Mouse (Mus musculus): ENCODE results near the gene Snn. TPM values are rescaled to one million over a fixed set of nuclear protein-coding genes. Genes with fewer than 3 reads are reported as not detected.

Snn gene
- polyA plus RNA-seq, 1 experiment from 2014 or later: 63.2 TPM

DNA sequence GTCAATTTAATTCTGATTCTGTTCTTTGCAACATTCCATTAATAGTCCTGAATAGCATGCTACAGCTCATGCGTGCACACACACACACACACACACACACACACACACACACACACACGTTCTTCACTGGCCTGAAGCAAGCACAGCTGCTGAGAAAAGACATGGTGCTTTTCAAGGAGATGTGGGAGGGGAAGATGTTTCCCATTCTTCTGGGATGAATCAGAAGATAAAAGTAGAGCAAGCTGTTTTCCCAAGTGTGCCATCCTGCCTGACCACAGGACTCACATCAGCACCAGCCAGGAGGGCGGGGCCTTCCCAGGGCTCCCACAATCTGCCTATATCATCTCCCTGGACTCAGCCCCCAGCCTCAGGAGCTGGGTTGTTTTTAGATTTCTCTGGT, 35.9 kb upstream of the Snn start:
- no peaks in the 10 kb centered on the region for H3K27me3 ChIP-seq
- peaks cover 9% of the 10 kb centered on the region for H3K4me1 ChIP-seq
- 72% methylated on average over 3 of the region's 3 CpGs for WGBS
- no peak overlapping the region for H3K4me3 ChIP-seq
- ATAC-seq (ENCODE audit: insufficient number of reproducible peaks, insufficient read depth, low FRiP score, low TSS enrichment): no peak
- H3K36me3 ChIP-seq: no peaks in the 10 kb centered on the region
- H3K9ac ChIP-seq: no peak overlapping the region
- H3K27ac ChIP-seq: no peak overlapping the region
- no peaks in the 10 kb centered on the region for H3K9me3 ChIP-seq
- H3K4me2 ChIP-seq (replicated peaks): no peak overlapping the region

DNA sequence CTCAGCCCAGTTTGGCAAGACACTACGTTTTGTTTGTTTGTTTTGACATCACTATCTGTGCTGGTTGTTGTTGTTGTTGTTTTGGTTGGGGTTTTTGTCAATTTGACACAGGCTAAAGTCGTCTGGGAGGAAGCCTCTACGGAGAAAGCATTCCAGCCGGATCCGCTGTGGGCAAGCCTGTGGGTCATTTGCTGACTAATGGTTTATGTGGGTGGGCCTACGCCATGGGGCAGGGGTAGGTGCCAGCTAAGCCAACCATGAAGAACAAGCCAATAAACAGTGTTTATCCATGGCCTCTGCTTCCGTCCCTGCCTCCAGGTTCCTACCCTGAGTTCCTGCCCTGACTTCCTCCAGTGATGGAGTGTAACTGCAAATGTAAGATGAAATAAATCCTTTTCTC, 32.5 kb upstream of the Snn start:
- Histone ChIP-seq H3K4me3 (no peak overlapping the region), H3K9ac (no peak overlapping the region), H3K36me3 (no peaks in the 10 kb centered on the region), H3K27me3 (no peaks in the 10 kb centered on the region), H3K27ac (no peak overlapping the region), H3K9me3 (no peaks in the 10 kb centered on the region), H3K4me2 (replicated peaks) (no peak overlapping the region), H3K4me1 (no peaks in the 10 kb centered on the region)
- no peak for ATAC-seq (ENCODE audit: insufficient number of reproducible peaks, insufficient read depth, low FRiP score, low TSS enrichment)
- WGBS: 79% methylated on average over 7 of the region's 7 CpGs

DNA sequence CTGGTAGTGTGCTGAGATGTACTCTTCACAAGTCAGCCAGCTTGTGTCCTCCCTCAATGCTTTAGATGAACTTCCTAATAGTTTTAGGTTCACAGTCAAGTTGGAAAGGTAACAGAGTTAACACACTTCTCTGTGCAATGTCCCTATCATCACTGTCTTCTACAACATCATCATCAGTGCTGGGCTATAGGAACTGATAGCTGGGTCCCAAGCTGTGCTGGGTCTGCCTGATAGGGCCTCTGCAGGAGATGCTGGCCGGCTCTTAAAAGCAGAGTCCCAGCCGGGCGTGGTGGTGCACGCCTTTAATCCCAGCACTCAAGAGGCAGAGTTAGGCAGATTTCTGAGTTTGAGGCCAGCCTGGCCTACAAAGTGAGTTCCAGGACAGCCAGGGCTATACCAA, 29.9 kb upstream of the Snn start:
- WGBS: 77% methylated on average over 4 of the region's 4 CpGs
- Histone ChIP-seq H3K27ac (no peak overlapping the region), H3K4me2 (replicated peaks) (no peak overlapping the region), H3K27me3 (no peaks in the 10 kb centered on the region), H3K4me3 (no peak overlapping the region), H3K9ac (no peak overlapping the region), H3K4me1 (no peaks in the 10 kb centered on the region), H3K36me3 (no peaks in the 10 kb centered on the region), H3K9me3 (no peaks in the 10 kb centered on the region)
- ATAC-seq (ENCODE audit: insufficient number of reproducible peaks, insufficient read depth, low FRiP score, low TSS enrichment): no peak

DNA sequence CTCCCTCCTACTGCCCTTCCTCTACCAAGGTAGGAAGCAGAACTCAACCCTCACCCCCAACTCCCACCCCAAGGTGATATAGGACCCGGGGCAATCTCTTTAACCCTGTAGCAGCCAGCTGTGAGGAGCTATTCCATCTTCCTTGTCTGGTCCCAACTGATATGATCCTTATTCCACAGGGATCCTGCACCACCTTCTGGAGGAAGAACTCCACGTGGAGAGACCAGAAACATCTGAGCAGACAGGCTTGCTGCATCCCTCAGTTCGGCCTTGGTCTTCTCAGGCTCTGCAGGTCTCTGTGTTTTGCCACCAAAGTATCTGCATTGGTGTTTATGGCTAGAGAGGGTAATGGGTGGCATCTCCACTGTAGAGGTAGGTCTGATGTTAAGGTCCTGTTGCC, 29.4 kb upstream of the Snn start:
- H3K27ac ChIP-seq: no peak overlapping the region
- no peak overlapping the region for H3K9ac ChIP-seq
- no peak for ATAC-seq (ENCODE audit: insufficient number of reproducible peaks, insufficient read depth, low FRiP score, low TSS enrichment)
- H3K4me3 ChIP-seq: no peak overlapping the region
- no peak overlapping the region for H3K4me2 ChIP-seq (replicated peaks)
- H3K36me3 ChIP-seq: no peaks in the 10 kb centered on the region
- H3K9me3 ChIP-seq: no peaks in the 10 kb centered on the region
- no peaks in the 10 kb centered on the region for H3K27me3 ChIP-seq
- WGBS: 63% methylated on average over 3 of the region's 3 CpGs
- H3K4me1 ChIP-seq: no peaks in the 10 kb centered on the region

DNA sequence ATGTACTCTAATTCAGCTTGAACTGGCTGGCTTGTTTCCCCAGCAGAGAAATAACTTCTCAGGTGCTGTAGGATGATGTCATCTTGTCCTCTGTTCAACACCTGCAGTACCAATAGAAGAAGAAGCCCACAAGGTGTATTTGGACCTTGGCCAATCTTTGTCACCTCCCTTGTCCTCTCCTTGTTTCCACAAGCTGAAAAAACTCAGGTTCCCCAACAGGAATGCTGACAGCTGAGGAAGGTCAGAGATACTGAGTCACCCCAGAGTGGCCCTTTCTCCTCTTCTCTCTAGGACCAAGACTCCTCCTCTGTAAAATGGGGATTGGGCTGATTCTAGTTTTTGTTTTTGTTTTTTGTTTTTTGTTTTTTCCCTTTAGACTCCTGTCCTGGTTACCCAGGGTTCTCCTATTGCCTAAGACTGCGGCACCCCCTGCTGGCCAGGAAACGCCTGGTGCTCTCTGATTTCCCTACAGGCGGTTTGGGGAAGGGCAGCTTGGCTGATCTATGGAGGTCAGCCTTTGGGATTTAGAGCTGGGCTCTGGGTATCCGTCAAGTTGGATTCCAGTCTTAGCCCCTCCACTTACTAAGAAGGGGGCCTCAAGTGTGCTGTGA, 26.4 kb upstream of the Snn start:
- Histone ChIP-seq H3K9me3 (no peaks in the 10 kb centered on the region), H3K4me2 (replicated peaks) (no peak overlapping the region), H3K4me3 (no peak overlapping the region), H3K27ac (no peak overlapping the region), H3K4me1 (no peaks in the 10 kb centered on the region), H3K36me3 (no peaks in the 10 kb centered on the region), H3K9ac (no peak overlapping the region), H3K27me3 (no peaks in the 10 kb centered on the region)
- no peak for ATAC-seq (ENCODE audit: insufficient number of reproducible peaks, insufficient read depth, low FRiP score, low TSS enrichment)
- WGBS: 2% methylated on average over 4 of the region's 4 CpGs

DNA sequence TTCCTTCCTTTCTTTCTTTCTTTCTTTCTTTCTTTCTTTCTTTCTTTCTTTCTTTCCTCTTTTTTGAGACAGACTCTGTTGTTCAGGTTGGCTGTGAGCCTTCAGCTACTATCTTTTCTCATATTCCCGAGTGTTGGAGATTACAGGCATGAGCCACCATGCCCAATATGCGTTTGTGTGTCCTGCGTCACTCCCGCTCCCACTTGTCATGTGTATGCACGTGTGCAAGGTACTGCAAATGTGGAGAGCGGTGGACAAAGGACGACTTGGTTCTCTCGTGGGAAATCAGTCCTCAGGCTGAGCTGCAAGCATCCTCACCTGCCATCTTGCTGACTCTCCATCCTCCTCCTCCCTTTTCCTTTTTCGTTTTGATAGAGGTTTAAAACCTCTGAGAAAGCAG, 25.5 kb upstream of the Snn start:
- no peak overlapping the region for H3K27ac ChIP-seq
- no peaks in the 10 kb centered on the region for H3K4me1 ChIP-seq
- no peak overlapping the region for H3K4me2 ChIP-seq (replicated peaks)
- 81% methylated on average over 9 of the region's 9 CpGs for WGBS
- H3K36me3 ChIP-seq: no peaks in the 10 kb centered on the region
- no peaks in the 10 kb centered on the region for H3K9me3 ChIP-seq
- no peak overlapping the region for H3K9ac ChIP-seq
- no peaks in the 10 kb centered on the region for H3K27me3 ChIP-seq
- ATAC-seq (ENCODE audit: insufficient number of reproducible peaks, insufficient read depth, low FRiP score, low TSS enrichment): no peak
- no peak overlapping the region for H3K4me3 ChIP-seq

DNA sequence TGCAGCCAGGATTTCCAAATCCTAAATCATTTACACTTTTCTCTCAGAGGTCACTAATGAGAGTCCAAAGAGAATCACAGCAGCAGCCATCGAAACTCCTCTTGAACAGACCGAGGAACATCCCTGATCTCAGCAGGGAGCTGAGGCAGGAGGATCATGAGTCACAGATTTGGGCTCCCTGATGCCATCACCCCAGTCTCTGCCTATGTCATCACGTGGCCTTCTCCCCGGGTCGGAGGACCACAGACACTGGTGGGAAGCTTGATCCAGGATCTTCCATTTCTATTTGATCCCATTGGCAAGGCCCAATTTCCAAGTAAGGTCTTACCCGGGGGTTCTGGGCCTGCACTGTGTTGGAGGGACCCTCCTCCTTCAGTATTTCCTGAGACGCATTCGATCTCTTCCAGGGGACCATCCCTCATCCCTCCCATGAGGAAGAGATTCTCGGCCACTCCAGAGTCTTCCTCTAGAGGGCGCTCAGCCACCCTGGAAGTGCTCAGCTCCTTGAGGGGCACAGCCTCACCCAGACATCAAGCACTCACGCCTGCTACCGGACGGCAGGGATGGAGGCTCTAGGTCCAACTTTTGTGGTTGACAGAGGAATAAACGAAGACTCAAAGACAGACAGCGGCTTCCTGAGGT, 24.8 kb upstream of the Snn start:
- Histone ChIP-seq H3K27me3 (no peaks in the 10 kb centered on the region), H3K4me1 (no peaks in the 10 kb centered on the region), H3K4me2 (replicated peaks) (no peak overlapping the region), H3K9me3 (no peaks in the 10 kb centered on the region), H3K36me3 (no peaks in the 10 kb centered on the region), H3K4me3 (no peak overlapping the region), H3K9ac (no peak overlapping the region), H3K27ac (no peak overlapping the region)
- 24% methylated on average over 15 of the region's 15 CpGs for WGBS
- ATAC-seq (ENCODE audit: insufficient number of reproducible peaks, insufficient read depth, low FRiP score, low TSS enrichment): no peak

DNA sequence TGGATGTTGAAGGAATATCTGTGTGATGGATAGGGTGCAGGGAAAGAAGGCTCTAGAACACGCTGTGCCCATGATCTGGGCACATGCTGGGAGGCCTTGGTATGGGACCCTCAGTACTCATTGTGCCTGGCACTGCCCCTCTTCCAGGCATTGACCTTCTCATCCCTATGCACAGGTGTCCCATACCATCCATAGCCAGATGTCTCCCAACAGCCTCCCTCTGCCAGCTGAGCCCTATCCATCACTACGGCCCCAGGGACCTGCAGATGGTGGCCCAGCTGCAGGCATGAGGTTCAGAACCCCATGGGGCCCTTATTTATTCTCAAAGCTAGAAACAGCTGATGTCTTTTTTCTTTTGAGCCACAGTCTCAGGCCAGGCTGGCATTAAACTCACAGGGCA, 20.1 kb upstream of the Snn start:
- Histone ChIP-seq H3K9me3 (no peaks in the 10 kb centered on the region), H3K27me3 (no peaks in the 10 kb centered on the region), H3K27ac (no peak overlapping the region), H3K36me3 (no peaks in the 10 kb centered on the region), H3K9ac (no peak overlapping the region), H3K4me2 (replicated peaks) (no peak overlapping the region), H3K4me1 (no peaks in the 10 kb centered on the region), H3K4me3 (no peak overlapping the region)
- no peak for ATAC-seq (ENCODE audit: insufficient number of reproducible peaks, insufficient read depth, low FRiP score, low TSS enrichment)
- 63% methylated on average over 2 of the region's 2 CpGs for WGBS

DNA sequence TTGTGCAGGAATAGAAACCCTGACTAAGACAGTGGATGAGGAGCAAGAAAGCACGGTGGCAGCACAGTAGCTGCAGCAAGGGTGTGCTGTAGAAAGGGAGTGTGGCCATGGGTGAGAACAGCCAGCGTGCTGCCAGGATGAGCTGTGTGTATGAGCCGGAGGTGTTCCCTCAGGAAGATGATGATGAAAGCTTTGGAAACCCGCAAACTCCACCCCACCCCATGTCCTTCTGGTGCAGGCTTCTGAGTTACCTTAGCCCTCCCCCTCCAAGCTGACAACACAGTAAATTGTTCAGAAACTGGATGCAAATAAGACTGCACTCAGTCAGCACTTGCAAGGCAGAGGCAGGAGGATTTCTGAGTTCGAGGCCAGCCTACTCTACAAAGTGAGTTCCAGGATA, 17.5 kb upstream of the Snn start:
- no peak for ATAC-seq (ENCODE audit: insufficient number of reproducible peaks, insufficient read depth, low FRiP score, low TSS enrichment)
- H3K9me3 ChIP-seq: no peaks in the 10 kb centered on the region
- H3K27ac ChIP-seq: no peak overlapping the region
- WGBS: 76% methylated on average over 5 of the region's 5 CpGs
- H3K4me1 ChIP-seq: no peaks in the 10 kb centered on the region
- H3K27me3 ChIP-seq: no peaks in the 10 kb centered on the region
- no peak overlapping the region for H3K4me2 ChIP-seq (replicated peaks)
- no peaks in the 10 kb centered on the region for H3K36me3 ChIP-seq
- no peak overlapping the region for H3K9ac ChIP-seq
- H3K4me3 ChIP-seq: no peak overlapping the region

DNA sequence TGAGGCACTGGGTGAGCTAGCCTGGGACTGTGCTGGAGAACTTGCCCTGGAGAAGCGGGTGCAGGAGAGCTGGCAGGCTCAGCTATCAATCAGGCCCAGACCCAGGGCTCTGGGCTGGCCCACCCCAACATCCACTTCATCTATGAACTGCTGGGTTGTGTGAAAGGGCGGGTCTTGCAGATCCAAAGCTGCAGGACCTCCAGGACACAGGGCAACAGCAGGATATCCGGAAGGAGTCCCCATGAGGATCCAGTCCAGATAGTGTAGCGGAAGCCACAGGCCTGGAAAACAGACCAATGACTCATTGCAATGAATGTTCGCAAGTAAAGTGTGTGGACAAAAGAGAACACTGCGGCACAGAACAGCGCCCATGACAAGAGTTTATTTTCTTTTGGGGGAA, 14.3 kb upstream of the Snn start:
- no peak; the same call in 1 of the 2 replicates for ATAC-seq (ENCODE audit: insufficient number of reproducible peaks, insufficient read depth, low FRiP score, low TSS enrichment)
- Histone ChIP-seq H3K27ac (no peak overlapping the region), H3K4me3 (no peak overlapping the region), H3K9me3 (no peaks in the 10 kb centered on the region), H3K36me3 (no peaks in the 10 kb centered on the region), H3K27me3 (no peaks in the 10 kb centered on the region), H3K4me1 (no peaks in the 10 kb centered on the region), H3K9ac (no peak overlapping the region), H3K4me2 (replicated peaks) (no peak overlapping the region)
- WGBS: 86% methylated on average over 7 of the region's 7 CpGs

DNA sequence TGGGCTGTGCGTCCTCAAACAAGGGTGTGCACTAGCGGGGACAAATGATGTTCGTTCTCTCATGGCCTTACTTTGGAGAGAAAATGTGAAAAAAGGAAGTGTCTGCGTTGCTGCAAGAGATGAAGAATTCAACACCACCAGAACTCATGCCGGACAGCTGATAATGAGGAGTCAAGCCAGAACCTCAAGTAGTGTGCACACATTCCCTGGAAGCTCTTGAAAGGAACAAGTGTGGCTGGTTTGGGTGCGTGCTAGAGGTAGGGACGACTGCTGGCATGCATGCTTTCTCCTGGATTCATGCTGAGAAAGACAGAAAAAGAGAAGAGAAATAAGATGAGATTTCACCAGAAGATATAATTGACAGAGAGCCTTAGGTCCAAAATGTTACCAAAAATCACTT, 13.6 kb upstream of the Snn start:
- Histone ChIP-seq H3K4me2 (replicated peaks) (no peak overlapping the region), H3K27me3 (no peaks in the 10 kb centered on the region), H3K4me1 (no peaks in the 10 kb centered on the region), H3K9me3 (no peaks in the 10 kb centered on the region), H3K27ac (no peak overlapping the region), H3K36me3 (no peaks in the 10 kb centered on the region), H3K9ac (no peak overlapping the region), H3K4me3 (no peak overlapping the region)
- no peak for ATAC-seq (ENCODE audit: insufficient number of reproducible peaks, insufficient read depth, low FRiP score, low TSS enrichment)
- WGBS: 83% methylated on average over 7 of the region's 7 CpGs

DNA sequence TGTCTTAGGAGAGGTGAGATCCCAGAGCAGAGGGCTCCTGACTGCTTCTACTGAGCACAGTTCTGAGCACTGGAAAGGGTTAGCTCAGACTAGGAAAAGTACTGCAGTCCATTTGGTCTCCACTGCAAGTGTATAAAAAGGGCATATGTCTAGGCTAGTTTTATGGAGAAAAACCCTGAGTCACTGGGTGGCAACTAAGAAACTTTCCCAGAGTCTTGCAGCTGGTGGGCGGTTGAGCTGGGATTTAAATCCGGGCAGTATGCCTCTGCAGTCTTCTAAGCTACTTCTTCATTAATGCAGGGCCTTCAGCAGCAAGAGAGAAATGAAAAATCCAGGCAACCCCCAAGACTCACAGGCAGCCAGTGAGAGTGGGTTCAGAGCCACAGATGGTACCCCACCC, 10.5 kb upstream of the Snn start:
- H3K9ac ChIP-seq: no peak overlapping the region
- no peak overlapping the region for H3K4me2 ChIP-seq (replicated peaks)
- no peaks in the 10 kb centered on the region for H3K9me3 ChIP-seq
- H3K27ac ChIP-seq: no peak overlapping the region
- no peaks in the 10 kb centered on the region for H3K27me3 ChIP-seq
- no peak for ATAC-seq (ENCODE audit: insufficient number of reproducible peaks, insufficient read depth, low FRiP score, low TSS enrichment)
- 89% methylated on average over 2 of the region's 2 CpGs for WGBS
- H3K36me3 ChIP-seq: no peaks in the 10 kb centered on the region
- H3K4me3 ChIP-seq: no peak overlapping the region
- no peaks in the 10 kb centered on the region for H3K4me1 ChIP-seq

Measured in embryonic facial prominence, embryonic 12.5 days (tissue).